Mouse (Mus musculus) left cerebral cortex, adult 2 months (tissue): ENCODE results near the gene Mical2. TPM values are rescaled to one million over a fixed set of nuclear protein-coding genes. Genes with fewer than 3 reads are reported as not detected.
A peak's percentile ranks its signal among the peaks of the same experiment; 100 is the strongest.

Experiments used
- DNase-seq, 2 experiments: peaks; one replicate each; pipeline ENCODE4 v3.0.0; 2021 to 2022; ENCODE audit warnings: low spot score in 2 of 2, mixed read lengths in 1 of 2; ENCODE audit errors: extremely low spot score in 1 of 2
- H3K27ac ChIP-seq: fragments of 200-600 bp; 2 replicates; pipeline ENCODE4 v1.8.1; 2022
- H3K4me3 ChIP-seq: fragments of 200-600 bp; 2 replicates; pipeline ENCODE4 v1.8.1; 2022
- CTCF ChIP-seq: fragments of 200-600 bp; IDR thresholded peaks from 2 replicates; pipeline ENCODE4 v1.8.1; 2022; ENCODE audit warnings: antibody characterized with exemption, mild to moderate bottlenecking, moderate library complexity
- intact Hi-C: fragments of 180-260 bp; cut with DNase I; formaldehyde crosslinking; loops from one replicate; pipeline ENCODE4 v1.15.1; 2025
- total RNA-seq, 2 experiments: library from RNA; stranded (reverse); gene quantifications; 2 replicates each; pipeline ENCODE4 v1.2.3; 2021

Gene Mical2
- total RNA-seq, 2 experiments from 2014 or later = 652 to 703 TPM

DNA sequence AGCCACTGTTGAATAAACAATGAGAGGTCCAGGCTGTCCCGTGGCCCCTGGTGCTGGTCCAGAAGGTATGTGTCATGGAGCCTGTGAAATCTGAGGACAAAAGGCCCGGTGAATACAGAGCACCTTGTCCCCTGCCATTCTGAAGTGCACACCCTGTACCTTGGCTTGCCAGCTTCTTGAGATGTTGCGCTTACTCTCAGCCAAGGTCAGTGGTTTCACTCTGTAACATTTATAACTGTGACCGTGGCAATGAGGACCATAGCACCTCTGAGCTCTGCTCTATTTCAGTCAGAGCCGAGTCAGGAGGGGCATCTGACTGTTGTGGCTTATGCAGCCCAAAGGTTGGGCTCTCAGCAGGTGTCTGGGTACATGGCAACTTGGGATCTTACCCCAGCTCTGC, 31.4 kb upstream of the Mical2 start:
- TF ChIP-seq CTCF = no peak
- Histone ChIP-seq H3K4me3 (no peak overlapping the region), H3K27ac (no peak overlapping the region)
- DNase-seq = no peak
- intact Hi-C loops = no loop called here

DNA sequence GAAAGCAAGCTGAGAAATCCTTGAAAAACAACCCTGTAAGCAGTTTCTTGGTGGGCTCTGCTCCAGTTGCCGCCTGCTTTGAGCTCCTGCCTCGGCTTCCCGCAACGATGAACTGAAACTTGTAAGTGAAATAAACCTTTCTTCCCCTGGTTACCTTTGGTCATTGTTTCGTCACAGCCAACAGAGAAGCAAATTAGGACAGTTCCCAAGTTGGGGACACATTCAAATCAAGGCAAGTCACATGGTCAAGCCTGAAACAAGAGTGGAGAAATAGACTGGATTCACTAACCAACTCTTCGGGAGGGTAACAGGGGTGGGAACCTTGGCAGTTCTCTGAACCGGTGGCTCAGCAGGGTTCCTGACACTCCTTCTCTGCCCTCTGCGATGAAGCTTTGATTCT, 28.2 kb upstream of the Mical2 start:
- TF ChIP-seq CTCF = no peak
- intact Hi-C loops = no loop called here
- DNase-seq = no peak
- Histone ChIP-seq H3K27ac (no peak overlapping the region), H3K4me3 (no peak overlapping the region)

DNA sequence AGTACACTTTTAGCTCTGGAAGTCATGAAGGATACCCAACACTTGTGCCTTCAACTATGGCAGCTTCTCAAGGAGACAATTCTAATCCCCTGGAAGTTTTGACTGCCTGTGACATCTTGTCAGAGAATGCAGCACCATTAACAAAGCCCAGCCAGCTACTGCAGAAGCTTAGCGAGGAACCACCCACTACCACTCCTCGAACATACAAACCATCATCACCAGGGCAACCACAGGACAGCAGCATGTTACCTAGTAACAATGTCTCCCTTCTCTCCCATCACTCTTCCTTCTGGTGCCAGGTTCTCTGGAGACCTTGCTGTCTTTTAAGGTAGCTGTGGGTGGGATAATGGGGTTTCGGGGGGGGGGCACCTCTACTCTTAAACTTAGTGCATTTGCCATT, 26.3 kb upstream of the Mical2 start:
- H3K27ac ChIP-seq = no peak overlapping the region
- H3K4me3 ChIP-seq = no peak overlapping the region
- DNase-seq = peak in 1 of 2 experiments; percentile 44
- TF ChIP-seq CTCF = no peak
- intact Hi-C loops = no loop called here

DNA sequence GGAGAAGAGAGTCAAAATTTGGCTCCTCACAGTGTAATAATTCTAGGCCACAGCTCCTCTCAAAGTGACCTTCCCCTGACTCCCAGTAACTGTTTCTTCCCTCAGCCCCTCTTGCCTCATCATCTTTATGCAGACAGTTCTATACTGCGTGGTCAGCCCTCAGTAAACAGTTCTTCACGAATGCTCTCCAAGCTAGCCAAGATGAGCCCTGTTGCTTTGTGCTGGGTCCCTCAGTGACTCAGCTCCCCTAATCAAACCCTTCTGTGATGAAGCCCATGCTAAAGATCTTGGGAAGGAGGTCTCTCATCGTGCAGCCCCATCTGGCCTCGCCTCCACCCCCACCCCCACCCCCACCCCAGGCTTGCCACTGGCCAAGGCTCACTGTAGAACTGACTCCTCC, 24.9 kb upstream of the Mical2 start:
- intact Hi-C loops = no loop called here
- no peak for TF ChIP-seq CTCF
- no peak overlapping the region for H3K4me3 ChIP-seq
- DNase-seq = no peak
- peak overlapping the region; percentile 93 for H3K27ac ChIP-seq

DNA sequence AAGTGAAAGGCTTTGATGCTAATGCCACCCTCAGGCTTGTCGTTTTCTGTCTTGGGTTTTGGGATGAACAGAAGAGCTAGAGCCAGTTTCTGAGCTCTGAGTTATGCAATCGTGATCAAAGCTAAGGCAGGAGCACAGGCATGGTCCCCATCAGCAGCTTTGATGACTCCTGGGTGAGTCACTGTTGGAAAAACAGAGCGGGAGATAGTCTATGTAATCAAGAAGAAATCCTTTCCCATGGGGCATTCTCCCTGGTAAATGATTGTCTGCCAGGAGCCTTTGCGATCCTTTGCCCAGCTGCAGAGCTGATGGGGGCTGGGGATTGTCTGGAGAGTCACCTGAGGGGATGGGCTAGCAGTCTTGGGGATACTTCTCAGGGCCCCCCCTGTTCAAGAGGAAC, 23.5 kb upstream of the Mical2 start:
- intact Hi-C loops = loop anchor here (1.0 kb wide), 1 partner anchor 21 kb away; no protein-coding TSS in a partner anchor
- peak overlapping the region; percentile 93 for H3K27ac ChIP-seq
- H3K4me3 ChIP-seq = no peak overlapping the region
- DNase-seq = no peak
- no peak for TF ChIP-seq CTCF

DNA sequence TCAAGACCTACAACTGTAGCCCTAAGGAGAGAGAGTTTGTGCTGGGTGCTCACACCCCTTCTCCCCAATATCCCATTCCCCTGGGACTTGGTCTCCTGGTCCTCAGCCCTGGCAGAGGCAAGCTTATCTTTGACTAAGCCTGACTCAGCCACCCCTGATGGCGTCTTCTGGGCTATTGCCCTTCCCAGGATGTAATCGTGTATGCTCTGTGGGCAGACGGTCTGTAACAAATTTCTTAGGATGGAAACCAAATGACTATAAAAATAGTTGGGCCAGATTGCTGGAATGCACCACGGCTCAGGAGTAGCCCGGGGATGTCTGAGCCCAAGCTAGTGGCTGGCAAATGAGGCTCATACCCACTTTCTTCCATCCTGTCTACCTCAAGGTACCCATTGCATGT, 22.8 kb upstream of the Mical2 start:
- intact Hi-C loops = loop anchor here (1.0 kb wide), 2 partner anchors 20 to 38 kb away; no protein-coding TSS in a partner anchor
- DNase-seq = peak in 1 of 2 experiments; percentile 60
- TF ChIP-seq CTCF = no peak
- H3K27ac ChIP-seq = peak overlapping the region; percentile 93
- no peak overlapping the region for H3K4me3 ChIP-seq

DNA sequence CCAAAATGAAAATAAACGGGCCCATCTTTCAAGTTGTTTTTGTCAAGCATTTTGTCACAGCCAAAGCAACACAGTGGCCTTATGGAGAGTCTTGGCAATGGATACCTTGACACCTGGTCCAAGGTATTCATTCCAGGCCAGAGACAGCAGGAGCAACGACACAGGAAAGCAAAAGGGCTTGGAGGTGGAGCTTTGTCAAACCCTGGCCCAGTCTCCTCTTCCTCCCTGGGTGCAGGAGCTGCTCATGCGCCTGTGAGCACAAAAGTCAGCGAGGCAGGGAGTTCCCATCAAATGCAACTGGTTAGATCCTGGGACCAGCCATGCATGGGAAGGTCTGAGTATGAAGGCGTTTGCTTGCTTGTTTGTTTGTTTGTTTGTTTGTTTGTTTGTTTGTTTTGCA, 21.7 kb upstream of the Mical2 start:
- no peak for TF ChIP-seq CTCF
- peak overlapping the region; percentile 93 for H3K27ac ChIP-seq
- intact Hi-C loops = loop anchor here (1.0 kb wide), 3 partner anchors 35 to 132 kb away; no protein-coding TSS in a partner anchor

DNA sequence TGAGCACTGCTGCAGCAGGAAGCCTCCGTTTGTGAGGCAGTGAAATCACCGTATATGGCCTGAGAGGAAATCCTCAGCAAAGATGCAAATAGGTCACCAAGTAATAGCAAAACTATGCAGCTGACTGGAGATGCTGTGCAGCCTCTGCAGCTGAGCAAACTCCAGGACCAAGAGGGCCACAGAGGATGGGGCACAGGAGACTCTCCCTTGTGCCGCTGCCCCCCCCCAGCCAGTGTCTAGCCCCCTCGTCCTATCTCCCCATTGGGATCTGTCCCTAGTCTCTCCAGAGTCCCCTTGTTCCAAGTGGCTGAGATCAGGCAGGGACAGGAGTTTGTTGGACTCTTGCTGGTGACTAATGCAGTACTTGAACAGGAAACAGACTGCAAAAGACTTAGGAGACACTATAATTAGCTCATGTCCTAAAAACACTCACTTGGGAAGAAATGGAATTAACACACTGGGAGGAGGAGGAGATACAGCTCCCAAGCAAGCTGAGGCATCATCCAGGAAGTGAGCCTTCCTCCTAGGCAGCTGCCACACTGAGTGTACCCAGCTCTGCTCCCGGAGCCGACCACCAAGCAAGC, 21.2 kb upstream of the Mical2 start:
- intact Hi-C loops = loop anchor here (1.0 kb wide), 2 partner anchors 35 to 132 kb away; no protein-coding TSS in a partner anchor
- H3K4me3 ChIP-seq = no peak overlapping the region
- no peak for TF ChIP-seq CTCF
- H3K27ac ChIP-seq = peak overlapping the region; percentile 93
- DNase-seq = no peak

More for the DNA sequence above, 21.7 kb upstream of the Mical2 start:
- DNase-seq = no peak
- no peak overlapping the region for H3K4me3 ChIP-seq

DNA sequence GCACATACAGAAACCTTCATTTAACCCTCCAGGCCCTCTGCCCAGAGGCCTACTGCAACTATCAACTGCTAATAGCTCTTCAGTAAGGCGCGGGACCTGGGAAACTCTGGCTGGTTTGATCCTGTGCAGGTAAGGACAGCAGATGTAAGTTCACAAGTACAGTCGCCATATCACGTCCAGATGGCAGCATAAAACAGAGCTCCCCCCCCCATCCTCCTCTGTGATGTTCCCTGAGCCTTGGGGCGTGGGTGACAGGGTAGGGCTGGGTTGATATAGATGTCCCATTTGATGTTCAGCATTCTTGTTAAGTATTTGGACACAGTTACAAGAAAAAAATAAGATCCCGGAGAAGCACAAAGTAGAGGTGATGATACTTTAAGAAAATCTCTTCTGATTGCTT, 20.1 kb upstream of the Mical2 start:
- H3K27ac ChIP-seq = peak overlapping the region; percentile 91
- intact Hi-C loops = no loop called here
- TF ChIP-seq CTCF = no peak
- DNase-seq = no peak
- H3K4me3 ChIP-seq = no peak overlapping the region

DNA sequence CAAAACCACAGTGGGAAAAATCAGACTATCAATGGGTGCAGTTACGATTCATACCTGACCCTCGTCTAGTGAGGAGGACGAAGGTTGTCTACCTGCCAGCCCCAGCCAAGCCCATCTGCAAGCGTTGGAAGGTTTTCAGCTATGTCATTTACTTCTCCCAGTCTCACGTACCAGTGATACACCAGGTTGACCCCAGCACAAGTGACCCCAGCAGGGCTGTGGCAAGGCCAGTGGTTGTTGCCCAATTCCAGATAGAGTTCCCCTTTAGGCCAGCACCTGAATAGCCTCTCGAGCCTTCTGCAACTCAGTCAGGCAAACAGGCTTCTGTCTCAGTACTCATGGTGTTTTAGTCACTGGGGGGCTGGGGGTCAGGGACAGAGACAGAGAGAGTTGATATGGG, 17.9 kb upstream of the Mical2 start:
- TF ChIP-seq CTCF = no peak
- intact Hi-C loops = loop anchor here (2.0 kb wide), 1 partner anchor 15 kb away; no protein-coding TSS in a partner anchor
- Histone ChIP-seq H3K27ac (peak overlapping the region; percentile 69), H3K4me3 (no peak overlapping the region)
- no peak for DNase-seq

DNA sequence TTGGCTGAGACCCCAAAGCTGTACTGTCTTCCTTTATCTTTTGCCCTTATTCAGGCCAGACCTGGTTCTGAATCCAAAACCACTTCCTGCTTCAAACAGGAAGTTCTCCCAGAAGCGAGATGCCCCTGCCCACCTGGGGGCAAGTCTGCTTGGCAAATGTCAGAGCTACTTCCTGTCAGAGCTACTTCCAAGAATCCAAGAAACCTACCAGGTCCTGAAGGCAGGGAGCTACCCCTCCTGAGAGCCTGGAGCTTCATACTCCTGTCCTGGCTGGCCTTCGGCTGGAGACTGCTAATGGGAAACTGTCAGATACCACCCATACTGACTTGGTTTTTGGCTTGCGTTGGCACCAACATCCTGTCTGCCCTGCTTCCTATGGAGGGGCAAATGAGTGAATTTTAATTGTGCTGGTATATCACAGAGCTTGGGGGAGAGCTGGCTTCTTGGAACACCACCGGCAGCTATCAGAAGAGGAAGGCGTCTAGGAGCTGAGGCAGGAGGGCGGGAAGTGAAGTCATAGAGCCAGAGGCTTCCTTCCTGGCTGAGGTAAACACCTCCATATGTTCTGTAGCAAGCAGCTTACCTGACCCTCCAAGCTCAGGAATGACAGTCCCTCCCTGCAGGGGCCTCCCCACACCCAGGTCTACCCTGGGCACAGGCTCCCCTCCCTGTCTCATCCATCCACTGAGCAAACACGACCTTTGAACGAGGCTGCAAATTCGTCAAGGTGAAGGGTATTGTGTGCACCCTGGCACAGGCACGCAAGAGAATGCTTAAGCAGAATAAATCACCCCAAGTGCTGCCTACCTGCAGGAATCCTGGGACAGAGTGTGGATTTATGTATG, 17.1 kb upstream of the Mical2 start:
- intact Hi-C loops = no loop called here
- no peak for TF ChIP-seq CTCF
- no peak for DNase-seq
- Histone ChIP-seq H3K27ac (peak overlapping the region; percentile 69), H3K4me3 (no peak overlapping the region)

DNA sequence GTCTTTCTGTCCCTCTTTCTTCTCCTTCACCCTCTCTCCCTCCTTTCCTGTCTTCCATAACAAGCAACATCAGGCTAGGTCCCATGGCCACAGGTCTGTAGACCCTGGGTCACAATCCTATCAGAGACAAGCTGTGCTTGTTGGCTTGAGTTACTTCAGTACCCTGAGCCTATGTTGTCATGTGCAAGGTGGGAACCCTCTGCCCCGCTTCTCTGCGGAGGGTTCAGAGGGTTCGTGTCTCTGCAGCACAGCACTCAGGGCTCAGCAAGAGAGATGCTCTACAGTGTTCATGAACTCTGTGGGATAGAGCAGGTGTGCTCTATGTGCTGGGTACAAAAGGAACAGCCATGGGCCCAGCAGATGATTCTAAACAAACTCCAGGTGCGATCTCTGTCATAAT, 16.0 kb upstream of the Mical2 start:
- intact Hi-C loops = no loop called here
- DNase-seq = no peak
- H3K27ac ChIP-seq = peak overlapping the region; percentile 69
- H3K4me3 ChIP-seq = no peak overlapping the region
- TF ChIP-seq CTCF = no peak
